Mouse (Mus musculus) G1E (cell line): ENCODE data around the gene Galnt5.

Experiments
- CTCF ChIP-seq: IDR thresholded peaks from 2 replicates; pipeline ENCODE4 v1.5.1; 2012; ENCODE audit warnings: low read depth, low read length, inconsistent platforms, mixed read lengths
- GATA1 ChIP-seq: IDR thresholded peaks from 2 replicates; pipeline ENCODE4 v1.6.1; 2012; ENCODE audit warnings: borderline replicate concordance, low read length, inconsistent platforms, mixed read lengths
- GATA2 ChIP-seq: IDR thresholded peaks from 2 replicates; pipeline ENCODE4 v1.6.1; 2012; ENCODE audit warnings: low read depth, low read length, inconsistent platforms, borderline replicate concordance
- POLR2AphosphoS5 ChIP-seq: IDR thresholded peaks from 2 replicates; pipeline ENCODE4 v1.6.1; 2012; ENCODE audit warnings: low read depth, low read length, inconsistent platforms; ENCODE audit not compliant: insufficient replicate concordance
- TAL1 ChIP-seq: conservative IDR thresholded peaks from 2 replicates; pipeline ENCODE4 v1.6.1; 2012; ENCODE audit warnings: low read depth, low read length, inconsistent platforms, mixed read lengths

GRCm38 (mm10) chr2:58026740-58027139 lies 29.1 kb downstream of the Galnt5 start:
- TF ChIP-seq CTCF (no peak), GATA1 (no peak), POLR2AphosphoS5 (no peak), GATA2 (no peak), TAL1 (no peak)
